Mouse (Mus musculus) cortical plate, adult 2 months (tissue): Measurements from ENCODE around the gene Enpp1.

Experiments used
- CTCF ChIP-seq: fragments of 200-500 bp; IDR thresholded peaks from 2 replicates; pipeline ENCODE4 v1.5.1; 2011; ENCODE audit warnings: mild to moderate bottlenecking, control low read depth, low read length; ENCODE audit not compliant: insufficient read depth; ENCODE audit errors: extremely low read depth
- POLR2A ChIP-seq: fragments of 200-500 bp; IDR thresholded peaks from 2 replicates; pipeline ENCODE4 v1.6.1; 2011; ENCODE audit warnings: mild to moderate bottlenecking, low read length, control low read depth; ENCODE audit not compliant: insufficient read depth; ENCODE audit errors: extremely low read depth

GRCm38 (mm10) chr10:24698131-24698775, 13.7 kb downstream of the Enpp1 start:
- TF ChIP-seq CTCF (no peak), POLR2A (no peak)
